Mouse (Mus musculus): Measurements from ENCODE around the gene Ntrk2. TPM values are rescaled to one million over a fixed set of nuclear protein-coding genes. Genes with fewer than 3 reads are reported as not detected.
"Not testable (repeated sequence)": the region's sequence is repeated elsewhere in the genome, so short reads cannot be mapped to it uniquely, and the experiment has no call there.

The Ntrk2 gene
- total RNA-seq, 2 experiments from 2014 or later: 7.2 to 11.0 TPM

- peak; percentile 82 for DNase-seq
- intact Hi-C loops (cut with DNase I; ENCODE audit: low total_unique reads): no loop called here
Observed at GRCm38 (mm10) chr13:59011530-59011903, 205.1 kb downstream of the Ntrk2 start.

GRCm38 (mm10) chr13:59015360-59015759, 209.0 kb downstream of the Ntrk2 start:
- no peak for DNase-seq
- intact Hi-C loops (cut with DNase I; ENCODE audit: low total_unique reads): no loop called here

- no peak for DNase-seq
- intact Hi-C loops (cut with DNase I; ENCODE audit: low total_unique reads): no loop called here
Observed at GRCm38 (mm10) chr13:59017121-59017520, 210.8 kb downstream of the Ntrk2 start.

GRCm38 (mm10) chr13:59022251-59023042, 216.1 kb downstream of the Ntrk2 start:
- DNase-seq: no peak
- intact Hi-C loops (cut with DNase I; ENCODE audit: low total_unique reads): no loop called here

GRCm38 (mm10) chr13:59025653-59026052, 219.3 kb downstream of the Ntrk2 start:
- DNase-seq: no peak
- intact Hi-C loops (cut with DNase I; ENCODE audit: low total_unique reads): no loop called here

- intact Hi-C loops (cut with DNase I; ENCODE audit: low total_unique reads): no loop called here
- no peak for DNase-seq
Observed at GRCm38 (mm10) chr13:59027436-59027835, 221.1 kb downstream of the Ntrk2 start.

- intact Hi-C loops (cut with DNase I; ENCODE audit: low total_unique reads): no loop called here
- DNase-seq: no peak
Observed at GRCm38 (mm10) chr13:59028546-59028945, 222.2 kb downstream of the Ntrk2 start.

- no peak for DNase-seq
- intact Hi-C loops (cut with DNase I; ENCODE audit: low total_unique reads): no loop called here
Observed at GRCm38 (mm10) chr13:59030574-59030973, 224.2 kb downstream of the Ntrk2 start.

GRCm38 (mm10) chr13:59040156-59040915, 234.0 kb downstream of the Ntrk2 start:
- intact Hi-C loops (cut with DNase I; ENCODE audit: low total_unique reads): no loop called here
- no peak for DNase-seq

GRCm38 (mm10) chr13:59041013-59041764, 234.8 kb downstream of the Ntrk2 start:
- DNase-seq: no peak
- intact Hi-C loops (cut with DNase I; ENCODE audit: low total_unique reads): no loop called here

GRCm38 (mm10) chr13:59052188-59052587, 245.8 kb downstream of the Ntrk2 start:
- intact Hi-C loops (cut with DNase I; ENCODE audit: low total_unique reads): no loop called here
- no peak for DNase-seq

- intact Hi-C loops (cut with DNase I; ENCODE audit: low total_unique reads); DNase-seq: not testable (repeated sequence)
Observed at GRCm38 (mm10) chr13:59054331-59054730, 248.0 kb downstream of the Ntrk2 start.

- DNase-seq: peak; percentile 11
- intact Hi-C loops (cut with DNase I; ENCODE audit: low total_unique reads): no loop called here
Observed at GRCm38 (mm10) chr13:59056859-59057258, 250.5 kb downstream of the Ntrk2 start.

GRCm38 (mm10) chr13:59057886-59058285, 251.5 kb downstream of the Ntrk2 start:
- intact Hi-C loops (cut with DNase I; ENCODE audit: low total_unique reads): no loop called here
- no peak for DNase-seq

- intact Hi-C loops (cut with DNase I; ENCODE audit: low total_unique reads): no loop called here
- no peak for DNase-seq
Observed at GRCm38 (mm10) chr13:59059118-59059517, 252.7 kb downstream of the Ntrk2 start.

GRCm38 (mm10) chr13:59065677-59066076, 259.3 kb downstream of the Ntrk2 start:
- no peak for DNase-seq

GRCm38 (mm10) chr13:59073635-59074256, 267.4 kb downstream of the Ntrk2 start:
- DNase-seq: peak; percentile 84
- intact Hi-C loops (cut with DNase I; ENCODE audit: low total_unique reads): loop anchor here (5.0 to 10.0 kb wide), 2 partner anchors 266 to 439 kb away; partner anchors contain the start of gene Ntrk2

More at GRCm38 (mm10) chr13:59065677-59066076, 259.3 kb downstream of the Ntrk2 start:
- intact Hi-C loops (cut with DNase I; ENCODE audit: low total_unique reads): no loop called here

- intact Hi-C loops (cut with DNase I; ENCODE audit: low total_unique reads): loop anchor here (10.0 kb wide), 1 partner anchor 442 kb away; no protein-coding TSS in a partner anchor
- DNase-seq: no peak
Observed at GRCm38 (mm10) chr13:59076489-59076888, 270.1 kb downstream of the Ntrk2 start.

GRCm38 (mm10) chr13:59079761-59080461, 273.5 kb downstream of the Ntrk2 start:
- no peak for DNase-seq
- intact Hi-C loops (cut with DNase I; ENCODE audit: low total_unique reads): loop anchor here (10.0 kb wide), 1 partner anchor 445 kb away; no protein-coding TSS in a partner anchor
